Mouse (Mus musculus): ENCODE data around the gene Sdk1. TPM values are rescaled to one million over a fixed set of nuclear protein-coding genes. Genes with fewer than 3 reads are reported as not detected.
A peak's percentile ranks its signal among the peaks of the same experiment; 100 is the strongest.

Gene Sdk1
- total and polyA plus RNA-seq, 3 experiments: not detected

- no peaks in the 10 kb centered on the region for H3K9me3 ChIP-seq (replicated peaks; ENCODE audit: insufficient read depth, low read length)
- no peaks in the 10 kb centered on the region for H3K4me1 ChIP-seq (ENCODE audit: control insufficient read depth in 1 of 2, insufficient read depth in 2 of 2, low read length in 2 of 2)
- TF ChIP-seq MYC (IDR thresholded peaks at IDR 0.05; ENCODE audit: low read depth, low read length) (no peak), MAFK (IDR thresholded peaks at IDR 0.05; ENCODE audit: borderline replicate concordance, low read depth, low read length) (no peak), ZKSCAN1 (IDR thresholded peaks at IDR 0.05; ENCODE audit: low read depth, low read length) (no peak), SMC3 (IDR thresholded peaks at IDR 0.05; ENCODE audit: low read depth, low read length) (no peak), BHLHE40 (IDR thresholded peaks at IDR 0.05; ENCODE audit: borderline replicate concordance, low read depth, low read length) (no peak), ZC3H11A (IDR thresholded peaks at IDR 0.05; ENCODE audit: low read depth, low read length) (no peak), ETS1 (IDR thresholded peaks at IDR 0.05; ENCODE audit: low read depth, low read length) (no peak)
- no peak overlapping the region for H3K27ac ChIP-seq (ENCODE audit: control insufficient read depth, low read depth, low read length)
- no peak overlapping the region for H3K4me3 ChIP-seq (ENCODE audit: control insufficient read depth in 1 of 2, insufficient read depth in 1 of 2, low read depth in 2 of 2, low read length in 2 of 2)
- DNase-seq (ENCODE audit: low read depth, low spot score): no peak
- no peaks in the 10 kb centered on the region for H3K27me3 ChIP-seq (ENCODE audit: control insufficient read depth in 1 of 2, insufficient read depth in 2 of 2, low read length in 2 of 2)
- no peak overlapping the region for H3K9ac ChIP-seq (ENCODE audit: control insufficient read depth, low read depth, low read length, poor library complexity, severe bottlenecking)
- no peaks in the 10 kb centered on the region for H3K79me2 ChIP-seq (ENCODE audit: control insufficient read depth, insufficient read depth, low read length, poor library complexity)
- H3K36me3 ChIP-seq (ENCODE audit: control insufficient read depth in 1 of 2, insufficient read depth in 2 of 2, low read length in 2 of 2): no peaks in the 10 kb centered on the region
Measured at GRCm38 (mm10) chr5:141277112-141277511, 35.8 kb downstream of the Sdk1 start.

GRCm38 (mm10) chr5:141281751-141282150 lies 40.5 kb downstream of the Sdk1 start:
- Histone ChIP-seq H3K27ac (ENCODE audit: control insufficient read depth, low read depth, low read length) (no peak overlapping the region), H3K27me3 (ENCODE audit: control insufficient read depth in 1 of 2, insufficient read depth in 2 of 2, low read length in 2 of 2) (no peaks in the 10 kb centered on the region), H3K9ac (ENCODE audit: control insufficient read depth, low read depth, low read length, poor library complexity, severe bottlenecking) (no peak overlapping the region), H3K4me1 (ENCODE audit: control insufficient read depth in 1 of 2, insufficient read depth in 2 of 2, low read length in 2 of 2) (no peaks in the 10 kb centered on the region), H3K4me3 (ENCODE audit: control insufficient read depth in 1 of 2, insufficient read depth in 1 of 2, low read depth in 2 of 2, low read length in 2 of 2) (no peak overlapping the region), H3K36me3 (ENCODE audit: control insufficient read depth in 1 of 2, insufficient read depth in 2 of 2, low read length in 2 of 2) (no peaks in the 10 kb centered on the region), H3K79me2 (ENCODE audit: control insufficient read depth, insufficient read depth, low read length, poor library complexity) (no peaks in the 10 kb centered on the region), H3K9me3 (replicated peaks; ENCODE audit: insufficient read depth, low read length) (no peaks in the 10 kb centered on the region)
- no peak for TF ChIP-seq POLR2A (IDR thresholded peaks at IDR 0.05; ENCODE audit: control insufficient read depth in 1 of 2, insufficient read depth in 1 of 2, low read depth in 1 of 2, low read length in 2 of 2, poor library complexity in 1 of 2)
- no peak for TF ChIP-seq RAD21 (IDR thresholded peaks at IDR 0.05; ENCODE audit: low read depth, low read length)
- TF ChIP-seq POLR2AphosphoS5 (IDR thresholded peaks at IDR 0.05; ENCODE audit: borderline replicate concordance, low read depth, low read length): no peak
- TF ChIP-seq MAFK (IDR thresholded peaks at IDR 0.05; ENCODE audit: borderline replicate concordance, low read depth, low read length): no peak
- TF ChIP-seq POLR2AphosphoS2 (IDR thresholded peaks at IDR 0.05; ENCODE audit: low read length): no peak
- no peak for TF ChIP-seq BHLHE40 (IDR thresholded peaks at IDR 0.05; ENCODE audit: borderline replicate concordance, low read depth, low read length)
- TF ChIP-seq UBTF (IDR thresholded peaks at IDR 0.05; ENCODE audit: borderline replicate concordance, insufficient read depth, low read depth, low read length): no peak
- no peak for TF ChIP-seq EP300 (IDR thresholded peaks at IDR 0.05; ENCODE audit: low read depth in 1 of 2, low read length in 2 of 2)
- no peak for DNase-seq (ENCODE audit: low read depth, low spot score)

GRCm38 (mm10) chr5:141289611-141290010 lies 48.3 kb downstream of the Sdk1 start:
- Histone ChIP-seq H3K4me1 (ENCODE audit: control insufficient read depth in 1 of 2, insufficient read depth in 2 of 2, low read length in 2 of 2) (no peaks in the 10 kb centered on the region), H3K9me3 (replicated peaks; ENCODE audit: insufficient read depth, low read length) (no peaks in the 10 kb centered on the region), H3K4me3 (ENCODE audit: control insufficient read depth in 1 of 2, insufficient read depth in 1 of 2, low read depth in 2 of 2, low read length in 2 of 2) (no peak overlapping the region), H3K36me3 (ENCODE audit: control insufficient read depth in 1 of 2, insufficient read depth in 2 of 2, low read length in 2 of 2) (no peaks in the 10 kb centered on the region), H3K27ac (ENCODE audit: control insufficient read depth, low read depth, low read length) (no peak overlapping the region), H3K9ac (ENCODE audit: control insufficient read depth, low read depth, low read length, poor library complexity, severe bottlenecking) (no peak overlapping the region), H3K79me2 (ENCODE audit: control insufficient read depth, insufficient read depth, low read length, poor library complexity) (no peaks in the 10 kb centered on the region), H3K27me3 (ENCODE audit: control insufficient read depth in 1 of 2, insufficient read depth in 2 of 2, low read length in 2 of 2) (no peaks in the 10 kb centered on the region)
- TF ChIP-seq POLR2A (IDR thresholded peaks at IDR 0.05; ENCODE audit: control insufficient read depth in 1 of 2, insufficient read depth in 1 of 2, low read depth in 1 of 2, low read length in 2 of 2, poor library complexity in 1 of 2): no peak
- TF ChIP-seq TCF12 (IDR thresholded peaks at IDR 0.05; ENCODE audit: low read depth, low read length): peak; percentile 9; the same call in 1 of the 2 replicates
- TF ChIP-seq TBP (IDR thresholded peaks at IDR 0.05; ENCODE audit: low read depth, low read length): 0 out of 2 replicates have a peak, but pooled peaks have one; percentile 40
- no peak for DNase-seq (ENCODE audit: low read depth, low spot score)

Data from MEL (cell line).